Mouse (Mus musculus): ENCODE measurements around the gene Atp6v1g3. TPM values are rescaled to one million over a fixed set of nuclear protein-coding genes. Genes with fewer than 3 reads are reported as not detected.

Atp6v1g3 gene
- not detected in 2 replicates for polyA plus RNA-seq (2012; ENCODE audit: insufficient read depth, low replicate concordance)

DNA sequence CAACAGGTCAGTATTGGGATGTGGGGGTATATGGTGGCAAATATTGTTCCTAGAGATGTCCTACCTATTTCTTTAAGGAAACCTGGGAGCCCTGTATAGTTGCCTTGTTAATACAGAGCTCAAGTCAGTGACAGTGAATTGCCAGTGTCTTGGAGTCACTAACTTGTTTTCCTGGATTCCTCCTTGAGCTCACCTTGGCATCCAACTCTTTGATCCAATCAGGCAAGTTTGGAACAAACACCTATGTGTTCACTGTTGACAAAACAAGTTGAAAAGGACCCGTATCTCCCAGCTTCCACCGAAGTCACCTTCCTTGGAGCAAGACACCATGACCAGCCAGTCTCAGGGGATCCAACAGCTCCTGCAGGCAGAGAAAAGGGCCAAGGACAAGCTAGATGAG is at the start of gene Atp6v1g3:
TSS of gene Atp6v1g3 (plus strand) at position 301 of the 400 bp plus-strand sequence.
- H3K4me1 ChIP-seq = no peaks in the 10 kb centered on the region
- no peaks in the 10 kb centered on the region for H3K9me3 ChIP-seq
- no peak for TF ChIP-seq GATA1 (IDR thresholded peaks at IDR 0.05; ENCODE audit: borderline replicate concordance, low read length)
- no peaks in the 10 kb centered on the region for H3K36me3 ChIP-seq (replicated peaks; ENCODE audit: low read length)
- no peaks in the 10 kb centered on the region for H3K27me3 ChIP-seq (replicated peaks)
- H3K4me3 ChIP-seq (replicated peaks) = no peak within 1 kb of the TSS

DNA sequence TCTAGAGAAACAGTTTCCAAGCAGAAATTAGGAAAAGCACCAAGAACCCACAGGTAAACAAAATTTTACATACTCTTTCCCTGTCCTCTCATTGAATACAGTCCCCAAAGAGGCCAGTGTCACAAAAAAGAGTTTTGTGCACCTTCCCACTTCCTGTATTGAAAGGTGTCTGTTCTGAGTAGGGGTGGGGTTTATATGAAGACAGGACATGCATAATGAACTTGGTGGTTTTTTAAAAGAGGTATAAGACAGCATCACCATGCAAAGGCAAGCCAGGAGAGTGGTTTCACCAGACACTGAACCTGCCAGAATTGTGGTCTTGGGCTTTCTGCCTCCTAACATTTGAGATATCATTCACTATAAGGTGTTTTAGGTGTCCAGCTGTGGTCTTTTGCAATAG is 40.5 kb upstream of the Atp6v1g3 start:
- Histone ChIP-seq H3K4me3 (replicated peaks) (no peak overlapping the region), H3K27me3 (replicated peaks) (no peaks in the 10 kb centered on the region), H3K4me1 (no peaks in the 10 kb centered on the region), H3K36me3 (replicated peaks; ENCODE audit: low read length) (no peaks in the 10 kb centered on the region), H3K9me3 (peaks cover 11% of the 10 kb centered on the region)
- no peak for TF ChIP-seq FLI1 (IDR thresholded peaks at IDR 0.05; ENCODE audit: low read length)
- TF ChIP-seq GATA1 (IDR thresholded peaks at IDR 0.05; ENCODE audit: borderline replicate concordance, low read length) = no peak

DNA sequence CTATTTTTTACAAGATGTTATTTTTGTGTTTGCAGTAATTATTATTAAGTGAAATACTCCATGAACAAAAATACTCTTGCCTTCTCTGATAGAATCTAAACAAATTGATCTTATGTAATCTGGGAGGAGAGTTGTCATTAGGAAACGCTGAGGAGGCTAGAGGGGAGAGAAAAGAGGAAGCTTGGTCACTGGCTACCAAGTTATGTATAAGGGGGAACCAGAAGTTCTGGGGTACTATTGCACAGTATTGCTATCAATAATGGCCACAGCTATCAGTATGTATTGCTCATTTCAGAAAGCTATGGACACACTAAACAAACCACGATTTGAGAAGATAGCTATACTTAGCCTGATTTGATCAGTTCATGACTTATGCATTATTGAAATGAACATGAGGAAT is 36.3 kb upstream of the Atp6v1g3 start:
- Histone ChIP-seq H3K4me1 (no peaks in the 10 kb centered on the region), H3K27me3 (replicated peaks) (no peaks in the 10 kb centered on the region), H3K4me3 (replicated peaks) (no peak overlapping the region), H3K9me3 (0 out of 2 replicates have a peak, but pooled peaks cover 5% of the 10 kb centered on the region), H3K36me3 (replicated peaks; ENCODE audit: low read length) (no peaks in the 10 kb centered on the region)
- TF ChIP-seq FLI1 (IDR thresholded peaks at IDR 0.05; ENCODE audit: low read length) = no peak
- TF ChIP-seq GATA1 (IDR thresholded peaks at IDR 0.05; ENCODE audit: borderline replicate concordance, low read length) = no peak

DNA sequence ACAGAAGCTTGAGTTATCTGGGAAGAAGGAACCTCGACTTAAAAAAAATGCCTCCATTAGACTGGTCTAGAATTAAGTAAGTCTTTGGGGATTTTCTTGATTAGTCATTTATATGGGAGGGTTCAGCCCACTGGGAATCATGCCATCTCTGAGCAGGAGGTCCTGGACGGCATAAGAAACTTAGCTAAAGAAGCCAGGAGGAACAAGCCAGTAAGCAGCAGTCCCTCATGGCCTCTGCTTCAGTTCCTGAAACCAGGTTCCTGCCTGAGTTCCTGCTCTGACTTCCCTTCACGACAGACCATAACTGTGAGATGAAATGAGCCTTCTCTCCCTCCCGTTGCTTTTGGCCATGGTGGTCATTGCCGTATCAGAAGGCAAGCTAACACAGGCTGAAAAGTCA is 29.6 kb upstream of the Atp6v1g3 start:
- H3K4me3 ChIP-seq (replicated peaks) = no peak overlapping the region
- TF ChIP-seq GATA1 (IDR thresholded peaks at IDR 0.05; ENCODE audit: borderline replicate concordance, low read length) = no peak
- no peak for TF ChIP-seq FLI1 (IDR thresholded peaks at IDR 0.05; ENCODE audit: low read length)
- no peaks in the 10 kb centered on the region for H3K36me3 ChIP-seq (replicated peaks; ENCODE audit: low read length)
- H3K27me3 ChIP-seq (replicated peaks) = no peaks in the 10 kb centered on the region
- no peaks in the 10 kb centered on the region for H3K4me1 ChIP-seq
- peaks cover 9% of the 10 kb centered on the region for H3K9me3 ChIP-seq

DNA sequence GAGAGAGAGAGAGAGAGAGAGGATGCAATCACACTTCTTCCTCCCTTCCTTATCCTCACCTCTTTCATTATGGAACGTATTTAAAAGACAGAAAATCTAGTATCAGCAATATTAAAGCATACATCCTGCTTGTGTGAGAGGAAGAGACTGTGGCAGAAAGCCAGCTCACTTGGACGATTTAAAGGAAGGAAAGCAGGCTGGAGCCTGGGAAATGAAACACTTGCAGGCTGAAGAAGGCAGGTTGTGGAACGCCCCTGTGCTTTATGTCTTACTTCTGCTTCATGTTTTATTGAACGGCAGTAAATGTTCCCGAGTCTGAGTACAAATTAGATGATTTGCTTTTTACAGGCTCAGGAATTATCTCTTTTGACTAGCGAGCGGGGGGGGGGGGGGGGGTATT is 29.1 kb upstream of the Atp6v1g3 start:
- no peaks in the 10 kb centered on the region for H3K27me3 ChIP-seq (replicated peaks)
- no peak overlapping the region for H3K4me3 ChIP-seq (replicated peaks)
- no peak for TF ChIP-seq GATA1 (IDR thresholded peaks at IDR 0.05; ENCODE audit: borderline replicate concordance, low read length)
- no peak for TF ChIP-seq FLI1 (IDR thresholded peaks at IDR 0.05; ENCODE audit: low read length)
- H3K36me3 ChIP-seq (replicated peaks; ENCODE audit: low read length) = no peaks in the 10 kb centered on the region
- peaks cover 8% of the 10 kb centered on the region for H3K9me3 ChIP-seq
- no peaks in the 10 kb centered on the region for H3K4me1 ChIP-seq

DNA sequence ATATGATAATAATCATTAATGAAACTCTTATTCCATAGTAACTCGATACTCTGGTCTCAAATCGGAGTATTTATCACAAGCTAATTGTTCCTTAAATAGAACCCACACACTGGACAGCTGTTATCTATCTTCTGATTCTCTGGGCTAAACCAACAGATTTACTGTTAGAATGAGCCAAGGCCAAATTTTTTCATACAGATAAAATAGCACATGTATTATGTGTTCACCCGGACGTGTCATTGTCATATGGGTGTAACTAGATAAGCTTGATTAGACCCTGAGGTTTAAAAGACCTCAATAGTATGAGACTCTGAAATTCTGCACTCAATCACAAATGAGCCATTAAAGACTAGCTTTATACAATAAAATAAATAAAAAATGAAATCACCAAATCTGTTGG is 28.4 kb upstream of the Atp6v1g3 start:
- no peak for TF ChIP-seq FLI1 (IDR thresholded peaks at IDR 0.05; ENCODE audit: low read length)
- TF ChIP-seq GATA1 (IDR thresholded peaks at IDR 0.05; ENCODE audit: borderline replicate concordance, low read length) = no peak
- H3K36me3 ChIP-seq (replicated peaks; ENCODE audit: low read length) = no peaks in the 10 kb centered on the region
- peaks cover 5% of the 10 kb centered on the region for H3K9me3 ChIP-seq
- H3K27me3 ChIP-seq (replicated peaks) = no peaks in the 10 kb centered on the region
- no peaks in the 10 kb centered on the region for H3K4me1 ChIP-seq
- no peak overlapping the region for H3K4me3 ChIP-seq (replicated peaks)

DNA sequence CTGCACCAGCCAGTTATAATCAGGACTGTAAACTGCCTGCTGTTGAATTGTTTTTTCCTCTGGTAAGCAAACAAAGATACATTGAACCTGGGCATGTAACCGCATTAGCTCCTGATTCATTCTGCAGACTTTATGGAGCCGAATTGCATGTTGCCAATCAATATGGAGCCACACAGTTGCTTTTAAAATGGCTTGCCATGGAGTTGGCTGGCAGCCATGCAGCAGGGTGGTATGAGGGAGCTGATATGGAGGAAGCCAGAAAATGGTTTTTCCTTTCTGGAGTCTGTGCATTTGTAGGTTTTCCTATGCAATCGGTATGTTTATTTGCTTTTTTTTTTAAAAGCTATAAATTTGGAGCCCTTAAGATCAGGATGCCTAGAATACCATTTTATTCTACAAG is 28.0 kb upstream of the Atp6v1g3 start:
- Histone ChIP-seq H3K36me3 (replicated peaks; ENCODE audit: low read length) (no peaks in the 10 kb centered on the region), H3K9me3 (peaks cover 5% of the 10 kb centered on the region), H3K27me3 (replicated peaks) (no peaks in the 10 kb centered on the region), H3K4me1 (no peaks in the 10 kb centered on the region), H3K4me3 (replicated peaks) (no peak overlapping the region)
- TF ChIP-seq FLI1 (IDR thresholded peaks at IDR 0.05; ENCODE audit: low read length) (no peak), GATA1 (IDR thresholded peaks at IDR 0.05; ENCODE audit: borderline replicate concordance, low read length) (no peak)

DNA sequence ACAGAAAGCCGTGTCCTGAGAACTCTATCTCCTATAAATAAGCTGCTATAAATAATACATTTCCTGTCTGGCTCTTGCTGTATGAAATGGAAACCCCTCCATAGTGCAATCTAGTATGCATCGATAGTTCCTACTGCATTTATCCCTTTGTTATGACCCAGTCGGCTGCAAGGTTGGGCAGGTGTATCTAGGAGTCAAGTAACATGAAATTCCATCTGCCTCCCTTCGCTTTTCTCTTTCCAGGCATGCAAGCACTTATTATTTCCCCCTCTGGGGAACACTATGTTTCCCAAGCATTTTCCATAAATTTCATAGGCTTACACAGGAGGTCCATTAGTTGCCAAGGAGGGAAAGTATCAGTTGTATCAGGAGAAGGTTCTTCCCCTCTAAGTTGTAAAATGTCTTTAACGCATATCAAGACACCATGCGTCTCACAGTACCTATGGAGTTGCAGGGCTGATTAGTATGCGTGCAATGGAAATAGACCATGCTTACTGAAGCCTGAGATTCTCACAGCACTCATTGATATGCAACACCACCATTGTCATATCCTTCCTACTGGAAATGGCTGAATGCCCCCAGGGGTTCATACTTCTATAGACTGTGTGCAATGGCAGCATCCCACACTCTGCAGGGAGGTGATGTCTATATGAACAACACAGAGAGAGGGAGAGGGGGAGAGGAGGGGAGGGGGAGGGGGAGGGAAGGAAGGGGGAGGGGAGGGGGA is 26.9 kb upstream of the Atp6v1g3 start:
- Histone ChIP-seq H3K27me3 (replicated peaks) (no peaks in the 10 kb centered on the region), H3K9me3 (peaks cover 5% of the 10 kb centered on the region), H3K4me3 (replicated peaks) (no peak overlapping the region), H3K36me3 (replicated peaks; ENCODE audit: low read length) (no peaks in the 10 kb centered on the region), H3K4me1 (no peaks in the 10 kb centered on the region)
- no peak for TF ChIP-seq FLI1 (IDR thresholded peaks at IDR 0.05; ENCODE audit: low read length)
- no peak for TF ChIP-seq GATA1 (IDR thresholded peaks at IDR 0.05; ENCODE audit: borderline replicate concordance, low read length)

DNA sequence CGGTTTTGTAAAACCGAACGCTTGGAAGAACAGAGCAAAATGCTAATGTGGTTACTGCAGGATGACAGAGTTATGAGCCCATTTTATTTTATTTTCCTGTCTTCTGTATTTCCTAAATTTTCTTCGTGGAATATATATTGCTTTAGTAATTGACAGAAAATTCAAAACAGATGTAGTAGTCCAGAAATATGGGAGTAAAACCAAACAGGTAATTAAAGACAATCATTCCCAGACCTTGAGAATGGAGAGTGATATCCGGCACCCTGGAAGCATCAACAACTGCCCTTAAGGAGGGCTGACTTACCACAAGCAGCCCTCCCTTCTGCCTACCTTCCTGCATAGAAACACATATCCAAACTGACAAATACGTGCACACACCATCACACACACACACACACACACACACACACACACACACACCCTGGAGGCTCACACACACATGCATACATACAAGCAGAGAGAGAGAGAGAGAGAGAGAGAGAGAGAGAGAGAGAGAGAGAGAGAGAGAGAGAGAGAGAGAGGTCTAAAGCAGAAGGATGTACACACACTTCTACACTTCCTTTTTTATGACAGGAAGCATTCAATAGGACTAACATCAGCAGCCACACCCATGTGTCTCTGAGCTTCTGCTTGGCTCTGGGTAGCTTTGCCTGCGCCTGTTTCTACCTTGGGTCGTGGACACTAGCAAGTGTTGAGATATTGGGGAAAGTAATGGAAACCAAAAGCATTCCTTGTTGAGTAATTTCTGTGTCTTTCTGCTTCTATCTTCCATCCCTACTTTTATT is 25.6 kb upstream of the Atp6v1g3 start:
- Histone ChIP-seq H3K4me3 (replicated peaks) (no peak overlapping the region), H3K4me1 (no peaks in the 10 kb centered on the region), H3K36me3 (replicated peaks; ENCODE audit: low read length) (no peaks in the 10 kb centered on the region), H3K9me3 (peaks cover 5% of the 10 kb centered on the region), H3K27me3 (replicated peaks) (no peaks in the 10 kb centered on the region)
- no peak for TF ChIP-seq GATA1 (IDR thresholded peaks at IDR 0.05; ENCODE audit: borderline replicate concordance, low read length)
- TF ChIP-seq FLI1 (IDR thresholded peaks at IDR 0.05; ENCODE audit: low read length) = no peak

DNA sequence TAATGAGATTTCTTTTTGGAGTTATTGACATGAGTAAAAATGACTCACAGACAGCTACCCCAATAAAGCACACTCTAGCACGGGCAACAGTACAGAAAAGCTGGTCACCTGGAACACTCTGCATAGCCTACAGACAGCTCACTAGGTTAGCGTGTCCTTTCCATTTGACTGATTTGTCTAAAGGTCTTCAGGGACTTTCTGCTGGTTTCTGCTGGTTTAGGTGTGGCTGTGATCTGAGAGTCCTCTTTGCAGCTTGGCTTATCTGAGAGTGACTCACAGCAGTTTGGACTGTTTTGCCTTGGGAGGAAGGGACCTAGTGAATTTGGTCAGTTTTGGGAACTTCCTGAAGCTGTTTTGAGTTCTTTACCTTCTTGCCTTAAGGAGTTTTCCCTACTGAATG is 24.8 kb upstream of the Atp6v1g3 start:
- no peaks in the 10 kb centered on the region for H3K27me3 ChIP-seq (replicated peaks)
- no peak overlapping the region for H3K4me3 ChIP-seq (replicated peaks)
- peaks cover 5% of the 10 kb centered on the region for H3K9me3 ChIP-seq
- H3K36me3 ChIP-seq (replicated peaks; ENCODE audit: low read length) = no peaks in the 10 kb centered on the region
- no peaks in the 10 kb centered on the region for H3K4me1 ChIP-seq
- no peak for TF ChIP-seq GATA1 (IDR thresholded peaks at IDR 0.05; ENCODE audit: borderline replicate concordance, low read length)
